Mouse (Mus musculus): Measurements from ENCODE around the gene Abcg4. TPM values are rescaled to one million over a fixed set of nuclear protein-coding genes. Genes with fewer than 3 reads are reported as not detected.

Abcg4 gene
- polyA plus RNA-seq, 1 experiment = 1.2 TPM

GRCm38 (mm10) chr9:44334396-44335330 is 46.2 kb upstream of the Abcg4 start, which contains the start of gene H2afx:
Gene H2afx (plus strand): TSS chr9:44334694.
- Histone ChIP-seq H3K27ac (ENCODE audit: control insufficient read depth, insufficient read depth, low read length) (peak within 1 kb of the TSS; percentile 28), H3K36me3 (ENCODE audit: control insufficient read depth, insufficient read depth, low read length) (peaks cover 10% of the 10 kb centered on the region), H3K4me1 (replicated peaks; ENCODE audit: control insufficient read depth, insufficient read depth, low read length) (peaks cover 11% of the 10 kb centered on the region), H3K4me3 (ENCODE audit: control insufficient read depth, insufficient read depth, low read length) (peak within 1 kb of the TSS; percentile 73), H3K27me3 (ENCODE audit: control insufficient read depth, insufficient read depth, low read length) (no peaks in the 10 kb centered on the region)
- WGBS = under 1% methylated on average over 91 of the region's 91 CpGs
- peak; percentile 98 for DNase-seq
- TF ChIP-seq POLR2A (IDR thresholded peaks at IDR 0.05; ENCODE audit: control insufficient read depth, extremely low read depth, insufficient read depth, low read length, poor library complexity) (peak; percentile 100), CTCF (IDR thresholded peaks at IDR 0.05; ENCODE audit: borderline replicate concordance, control insufficient read depth, extremely low read depth, insufficient read depth, low read length, poor library complexity) (no peak)

DNA sequence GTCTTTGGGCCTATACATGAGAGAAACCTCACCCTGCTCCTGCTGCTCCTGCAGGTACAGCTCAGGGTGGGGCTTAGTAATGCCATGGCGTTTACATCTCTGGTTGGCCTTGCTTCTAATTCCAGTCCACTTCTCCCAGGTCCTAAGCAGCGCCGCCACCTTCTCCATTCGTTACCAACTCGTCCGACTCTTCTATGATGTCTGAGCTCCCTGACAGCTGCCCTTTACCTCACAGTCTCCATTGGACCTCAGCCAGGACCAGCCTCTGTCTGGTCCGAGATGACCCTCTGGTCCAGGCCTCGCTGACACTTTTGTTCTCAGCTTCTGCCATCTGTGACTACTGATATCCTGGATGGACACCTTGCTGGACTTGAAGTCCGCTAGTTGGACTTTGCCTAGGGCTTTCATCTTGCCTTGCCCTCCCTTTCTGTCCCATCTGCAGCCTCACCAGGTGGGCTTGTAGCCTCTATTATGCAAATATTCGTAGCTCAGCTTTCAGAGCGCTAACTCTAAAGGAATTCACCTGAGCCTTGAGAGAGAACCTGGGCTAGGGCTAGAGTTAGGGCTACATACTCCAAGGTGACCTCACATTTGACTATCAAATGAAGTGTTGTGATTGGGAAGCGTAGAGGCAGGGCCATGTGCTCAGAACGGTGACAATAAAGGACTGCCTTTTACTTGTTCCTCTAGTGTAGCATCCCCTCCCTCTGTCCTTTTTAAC is 44.7 kb upstream of the Abcg4 start:
- DNase-seq = no peak
- 97% methylated on average over 13 of the region's 13 CpGs for WGBS
- no peak for TF ChIP-seq CTCF (IDR thresholded peaks at IDR 0.05; ENCODE audit: borderline replicate concordance, control insufficient read depth, extremely low read depth, insufficient read depth, low read length, poor library complexity)
- no peak for TF ChIP-seq POLR2A (IDR thresholded peaks at IDR 0.05; ENCODE audit: control insufficient read depth, extremely low read depth, insufficient read depth, low read length, poor library complexity)
- Histone ChIP-seq H3K36me3 (ENCODE audit: control insufficient read depth, insufficient read depth, low read length) (peaks cover 10% of the 10 kb centered on the region), H3K27me3 (ENCODE audit: control insufficient read depth, insufficient read depth, low read length) (no peaks in the 10 kb centered on the region), H3K4me3 (ENCODE audit: control insufficient read depth, insufficient read depth, low read length) (no peak overlapping the region), H3K4me1 (replicated peaks; ENCODE audit: control insufficient read depth, insufficient read depth, low read length) (peaks cover 11% of the 10 kb centered on the region), H3K27ac (ENCODE audit: control insufficient read depth, insufficient read depth, low read length) (no peak overlapping the region)

GRCm38 (mm10) chr9:44330736-44331135 is 42.3 kb upstream of the Abcg4 start:
- H3K27ac ChIP-seq (ENCODE audit: control insufficient read depth, insufficient read depth, low read length) = no peak overlapping the region
- 71% methylated on average over 6 of the region's 6 CpGs for WGBS
- peaks cover 15% of the 10 kb centered on the region for H3K4me1 ChIP-seq (replicated peaks; ENCODE audit: control insufficient read depth, insufficient read depth, low read length)
- TF ChIP-seq CTCF (IDR thresholded peaks at IDR 0.05; ENCODE audit: borderline replicate concordance, control insufficient read depth, extremely low read depth, insufficient read depth, low read length, poor library complexity) (no peak), POLR2A (IDR thresholded peaks at IDR 0.05; ENCODE audit: control insufficient read depth, extremely low read depth, insufficient read depth, low read length, poor library complexity) (no peak)
- no peak overlapping the region for H3K4me3 ChIP-seq (ENCODE audit: control insufficient read depth, insufficient read depth, low read length)
- no peaks in the 10 kb centered on the region for H3K27me3 ChIP-seq (ENCODE audit: control insufficient read depth, insufficient read depth, low read length)
- DNase-seq = no peak
- peaks cover 10% of the 10 kb centered on the region for H3K36me3 ChIP-seq (ENCODE audit: control insufficient read depth, insufficient read depth, low read length)

GRCm38 (mm10) chr9:44327926-44328325 is 39.5 kb upstream of the Abcg4 start:
- WGBS = 96% methylated on average over 5 of the region's 5 CpGs
- TF ChIP-seq POLR2A (IDR thresholded peaks at IDR 0.05; ENCODE audit: control insufficient read depth, extremely low read depth, insufficient read depth, low read length, poor library complexity) (no peak), CTCF (IDR thresholded peaks at IDR 0.05; ENCODE audit: borderline replicate concordance, control insufficient read depth, extremely low read depth, insufficient read depth, low read length, poor library complexity) (no peak)
- H3K36me3 ChIP-seq (ENCODE audit: control insufficient read depth, insufficient read depth, low read length) = peaks cover 3% of the 10 kb centered on the region

GRCm38 (mm10) chr9:44327064-44327711 is 38.8 kb upstream of the Abcg4 start:
- no peak for DNase-seq

More at GRCm38 (mm10) chr9:44327926-44328325, 39.5 kb upstream of the Abcg4 start:
- Histone ChIP-seq H3K4me3 (ENCODE audit: control insufficient read depth, insufficient read depth, low read length) (no peak overlapping the region), H3K27ac (ENCODE audit: control insufficient read depth, insufficient read depth, low read length) (no peak overlapping the region), H3K4me1 (replicated peaks; ENCODE audit: control insufficient read depth, insufficient read depth, low read length) (peaks cover 15% of the 10 kb centered on the region), H3K27me3 (ENCODE audit: control insufficient read depth, insufficient read depth, low read length) (no peaks in the 10 kb centered on the region)
- no peak for DNase-seq

More at GRCm38 (mm10) chr9:44327064-44327711, 38.8 kb upstream of the Abcg4 start:
- WGBS = 2% methylated on average over 22 of the region's 22 CpGs
- Histone ChIP-seq H3K36me3 (ENCODE audit: control insufficient read depth, insufficient read depth, low read length) (no peaks in the 10 kb centered on the region), H3K27ac (ENCODE audit: control insufficient read depth, insufficient read depth, low read length) (no peak overlapping the region), H3K4me1 (replicated peaks; ENCODE audit: control insufficient read depth, insufficient read depth, low read length) (peaks cover 15% of the 10 kb centered on the region), H3K27me3 (ENCODE audit: control insufficient read depth, insufficient read depth, low read length) (no peaks in the 10 kb centered on the region), H3K4me3 (ENCODE audit: control insufficient read depth, insufficient read depth, low read length) (peak overlapping the region; percentile 85)
- TF ChIP-seq POLR2A (IDR thresholded peaks at IDR 0.05; ENCODE audit: control insufficient read depth, extremely low read depth, insufficient read depth, low read length, poor library complexity) (no peak), CTCF (IDR thresholded peaks at IDR 0.05; ENCODE audit: borderline replicate concordance, control insufficient read depth, extremely low read depth, insufficient read depth, low read length, poor library complexity) (0 out of 2 replicates have a peak, but pooled peaks have one; percentile 11)
